Mouse (Mus musculus) embryonic facial prominence, embryonic 12.5 days (tissue): ENCODE measurements around the gene Tent5d. TPM values are rescaled to one million over a fixed set of nuclear protein-coding genes. Genes with fewer than 3 reads are reported as not detected.

Source experiments
- polyA plus RNA-seq: library from polyadenylated mRNA; unstranded; fragments of >200 nt; fragmentation: Nextera tagmentation; extraction: Ambion mirVana; gene quantifications from 2 replicates; pipeline ENCODE4 v1.2.1, GENCODE M21; 2016

The Tent5d gene
- polyA plus RNA-seq, 1 experiment from 2014 or later, result 0.33 TPM

Other genes starting within 250 kb of the Tent5d start
- 9.3 and 13.9 TPM in 2 replicates for gene Tbx22, start 124.6 kb upstream of the Tent5d start, polyA plus RNA-seq
- 9.6 and 11.7 TPM in 2 replicates for gene 2610002M06Rik, start 23.7 kb downstream of the Tent5d start, polyA plus RNA-seq
- gene Gm732, start 155.9 kb downstream of the Tent5d start, polyA plus RNA-seq, result not detected in 2 replicates